Mouse (Mus musculus) bone marrow macrophage, adult 2 months (primary cell): ENCODE data around the gene Gpr171.

Experiments used
- CTCF ChIP-seq: IDR thresholded peaks from 2 replicates; pipeline ENCODE4 v1.5.1; 2012; ENCODE audit warnings: low read depth, mild to moderate bottlenecking, low read length, moderate library complexity
- POLR2A ChIP-seq: IDR thresholded peaks from 2 replicates; pipeline ENCODE4 v1.6.1; 2012; ENCODE audit warnings: mild to moderate bottlenecking, low read depth, low read length, borderline replicate concordance

- TF ChIP-seq POLR2A (no peak), CTCF (no peak)
Observed at GRCm38 (mm10) chr3:59098540-59098939, 3.1 kb downstream of the Gpr171 start.
